Mouse (Mus musculus) liver, embryonic 14.5 days (tissue): ENCODE data around the gene Ctf1. TPM values are rescaled to one million over a fixed set of nuclear protein-coding genes. Genes with fewer than 3 reads are reported as not detected.
"Not testable (repeated sequence)": the region's sequence is repeated elsewhere in the genome, so short reads cannot be mapped to it uniquely, and the experiment has no call there.

Experiments used
- ATAC-seq: fragments of 200-750 bp; cut with Nextera tagmentation; 2 replicates; pipeline ENCODE4 v1.8.0; 2017; ENCODE audit warnings: moderate number of reproducible peaks, mild to moderate bottlenecking, moderate library complexity; ENCODE audit not compliant: insufficient read depth
- DNase-seq, 3 experiments: peaks; one replicate each; pipeline ENCODE4 v3.0.0-alpha.2; 2012 to 2013; ENCODE audit warnings: low read depth in 3 of 3, low spot score in 3 of 3
- H3K27ac ChIP-seq: fragments of 300-500 bp; sonication (generic); 2 replicates; pipeline ENCODE4 v1.5.1; 2014; ENCODE audit warnings: moderate library complexity, mild to moderate bottlenecking, control low read depth, inconsistent platforms
- H3K27me3 ChIP-seq: fragments of 300-500 bp; sonication (generic); 2 replicates; pipeline ENCODE4 v1.6.1; 2014; ENCODE audit warnings: mild to moderate bottlenecking, low read length, moderate library complexity; ENCODE audit not compliant: control insufficient read depth, insufficient read depth
- H3K36me3 ChIP-seq: fragments of 300-500 bp; sonication (generic); replicated peaks from 2 replicates; pipeline ENCODE4 v1.6.1; 2014; ENCODE audit warnings: low read depth; ENCODE audit not compliant: control insufficient read depth, insufficient read depth
- H3K4me1 ChIP-seq, 2 experiments: fragments of 200-500 bp in 1 of 2; fragments of 300-500 bp in 1 of 2; sonication (generic) in 1 of 2; replicated peaks; 2 replicates each; pipeline ENCODE4 v1.6.1; 2012 to 2014; ENCODE audit warnings: antibody characterized with exemption in 1 of 2, inconsistent platforms in 1 of 2, low read length in 1 of 2; ENCODE audit not compliant: control insufficient read depth in 2 of 2, insufficient read depth in 2 of 2
- H3K4me2 ChIP-seq: fragments of 300-500 bp; sonication (generic); 2 replicates; pipeline ENCODE4 v1.6.1; 2014; ENCODE audit warnings: low read depth, mild to moderate bottlenecking, control low read depth, moderate library complexity
- H3K4me3 ChIP-seq, 2 experiments: fragments of 200-500 bp in 1 of 2; fragments of 300-500 bp in 1 of 2; sonication (generic) in 1 of 2; 2 replicates each; pipeline ENCODE4 v1.5.1; 2012 to 2014; ENCODE audit warnings: low read depth in 2 of 2, low read length in 2 of 2, mild to moderate bottlenecking in 2 of 2, control low read depth in 1 of 2, inconsistent platforms in 1 of 2, moderate library complexity in 1 of 2; ENCODE audit not compliant: insufficient read depth in 1 of 2
- H3K9ac ChIP-seq: fragments of 300-500 bp; sonication (generic); replicated peaks from 2 replicates; pipeline ENCODE4 v1.6.1; 2014; ENCODE audit warnings: mild to moderate bottlenecking, control low read depth, moderate library complexity
- H3K9me3 ChIP-seq: fragments of 300-500 bp; sonication (generic); 2 replicates; pipeline ENCODE4 v1.6.1; 2016; ENCODE audit warnings: low read length, mixed read lengths; ENCODE audit not compliant: control insufficient read depth
- CTCF ChIP-seq: IDR thresholded peaks from 2 replicates; pipeline ENCODE4 v1.5.1; 2016; ENCODE audit warnings: antibody characterized with exemption, low read depth, control low read depth
- EP300 ChIP-seq: IDR thresholded peaks from 2 replicates; pipeline ENCODE4 v1.6.1; 2016; ENCODE audit warnings: antibody characterized with exemption, low read depth
- WGBS: fragments of 180-500 bp; shearing (Covaris S2); extraction: QIAGEN DNeasy Blood & Tissue Kit; methylation state at CpG from one replicate; pipeline ENCODE4 v1.1.7; 2014; ENCODE audit not compliant: insufficient replicate concordance; 5-methylcytosine and 5-hydroxymethylcytosine counted together
- polyA plus RNA-seq, 2 experiments: library from polyadenylated mRNA; depleted of rRNA in 1 of 2; stranded (reverse) in 1 of 2; unstranded in 1 of 2; fragments of >200 nt; fragmentation: Nextera tagmentation in 1 of 2; extraction: Ambion mirVana in 1 of 2; gene quantifications; 2 replicates each; pipeline versions ENCODE4 v1.2.1 to v1.2.3; 2012 to 2014

Gene Ctf1
- polyA plus RNA-seq, 2 experiments, result 1.7 to 2.6 TPM

DNA sequence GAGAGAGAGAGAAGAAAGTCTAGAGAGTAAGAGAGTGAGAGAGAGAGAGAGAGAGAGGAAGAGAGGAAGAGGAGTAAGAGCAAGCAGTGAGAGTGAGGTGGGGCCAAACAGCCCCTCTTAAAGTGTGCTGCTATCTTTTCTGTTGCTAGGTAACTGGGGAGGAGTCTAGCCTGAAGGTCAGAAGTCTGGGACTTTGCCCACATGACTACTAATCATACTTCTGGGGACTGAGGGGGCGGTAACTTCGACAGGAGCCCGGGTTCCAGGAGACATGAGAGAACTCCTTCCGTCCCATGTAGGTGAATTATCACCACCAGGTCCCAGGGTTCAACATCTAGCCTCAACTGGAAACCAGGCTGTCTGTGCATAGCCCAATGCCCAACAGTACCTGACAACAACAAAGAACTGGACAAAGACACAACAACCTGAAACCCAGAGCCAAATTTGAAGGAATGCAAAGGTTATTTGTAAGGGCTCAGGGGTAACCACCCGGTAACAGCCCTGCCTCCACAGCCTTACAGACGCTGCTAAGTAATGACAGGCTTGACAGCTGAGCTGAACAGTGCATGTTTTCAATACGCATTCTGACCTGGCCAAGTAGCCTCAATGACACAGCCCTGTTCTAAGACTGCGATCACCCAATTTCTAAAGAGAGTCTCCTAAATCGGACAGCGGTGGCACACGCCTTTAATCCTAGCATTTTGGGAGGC is 25.6 kb upstream of the Ctf1 start:
- no peaks in the 10 kb centered on the region for H3K27me3 ChIP-seq
- H3K4me2 ChIP-seq, result no peak overlapping the region
- 0 out of 2 replicates have a peak, but pooled peaks have one; percentile 33 for ATAC-seq
- TF ChIP-seq EP300 (no peak), CTCF (no peak)
- no peak overlapping the region for H3K4me3 ChIP-seq
- H3K9me3 ChIP-seq, result no peaks in the 10 kb centered on the region
- peaks cover 2 to 18% of the 10 kb centered on the region in 2 experiments; a peak in 3 of 4 replicates for H3K4me1 ChIP-seq
- H3K9ac ChIP-seq, result no peak overlapping the region
- no peak overlapping the region for H3K27ac ChIP-seq
- WGBS, result 69% methylated on average over 11 of the region's 11 CpGs
- DNase-seq, result no peak
- H3K36me3 ChIP-seq, result no peaks in the 10 kb centered on the region

DNA sequence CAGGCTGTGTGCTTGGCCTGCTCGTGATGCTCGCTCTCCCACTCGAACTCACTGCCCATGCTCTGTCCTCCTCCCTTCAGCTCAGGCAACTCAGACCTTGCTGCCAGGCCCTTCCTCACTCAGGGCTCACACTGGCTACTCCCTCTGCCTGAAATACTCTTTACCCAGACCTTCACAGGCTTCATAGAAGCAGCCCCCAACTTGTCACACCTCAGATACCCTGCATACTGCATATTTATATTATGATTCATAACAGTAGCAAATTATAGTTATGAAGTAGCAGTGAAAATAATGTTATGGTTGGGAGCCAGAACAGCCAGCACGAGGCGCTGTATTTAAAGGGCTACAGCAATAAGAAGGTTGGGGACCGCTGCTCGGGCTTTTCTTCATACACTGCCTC is 23.6 kb upstream of the Ctf1 start:
- DNase-seq (no peak), ATAC-seq (no peak)
- Histone ChIP-seq H3K9ac (no peak overlapping the region), H3K4me3 (no peak overlapping the region), H3K4me1 (peaks cover 0 to 14% of the 10 kb centered on the region in 2 experiments; a peak in 2 of 4 replicates), H3K4me2 (no peak overlapping the region), H3K27ac (no peak overlapping the region), H3K9me3 (no peaks in the 10 kb centered on the region), H3K36me3 (no peaks in the 10 kb centered on the region), H3K27me3 (no peaks in the 10 kb centered on the region)
- 74% methylated on average over 7 of the region's 7 CpGs for WGBS
- no peak for TF ChIP-seq CTCF
- TF ChIP-seq EP300, result no peak

DNA sequence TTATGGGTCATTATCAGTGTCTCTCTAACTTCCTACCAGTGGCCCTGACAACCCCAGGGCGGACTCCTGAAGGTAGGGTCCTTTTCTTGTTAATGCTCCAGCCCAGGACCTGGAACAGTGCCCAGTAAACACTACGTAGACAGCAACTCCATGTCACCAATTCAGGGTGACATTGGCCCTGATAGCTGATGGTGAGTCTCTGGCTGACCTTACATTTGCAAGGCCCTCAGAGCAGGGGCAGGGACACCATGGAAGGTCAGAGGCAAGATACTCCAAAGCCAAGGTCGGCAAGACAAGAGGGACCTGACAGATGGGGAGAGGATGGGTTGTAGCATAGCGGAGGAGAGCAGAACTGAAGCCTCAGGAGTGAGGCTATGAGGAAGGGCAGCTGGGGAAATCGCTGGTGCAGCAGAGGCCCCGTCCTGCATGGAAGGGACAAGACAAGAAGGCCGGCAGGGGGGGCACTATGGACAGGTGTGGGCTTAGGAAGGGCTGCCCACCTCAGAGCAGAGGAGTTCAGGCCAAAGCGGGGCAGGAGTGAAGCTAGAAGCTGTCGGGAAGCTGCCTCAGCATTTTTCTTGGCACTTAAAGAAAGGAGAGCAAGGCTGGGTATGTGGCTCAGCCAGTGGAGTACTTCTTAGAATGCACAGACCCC is 22.8 kb upstream of the Ctf1 start:
- no peak overlapping the region for H3K4me3 ChIP-seq
- H3K4me2 ChIP-seq, result no peak overlapping the region
- no peak overlapping the region for H3K9ac ChIP-seq
- 54% methylated on average over 9 of the region's 9 CpGs for WGBS
- no peak for ATAC-seq
- TF ChIP-seq EP300 (no peak), CTCF (no peak)
- H3K27me3 ChIP-seq, result no peaks in the 10 kb centered on the region
- peaks cover 0 to 14% of the 10 kb centered on the region in 2 experiments; a peak in 2 of 4 replicates for H3K4me1 ChIP-seq
- no peaks in the 10 kb centered on the region for H3K9me3 ChIP-seq
- H3K27ac ChIP-seq, result no peak overlapping the region
- no peaks in the 10 kb centered on the region for H3K36me3 ChIP-seq
- DNase-seq, result no peak

DNA sequence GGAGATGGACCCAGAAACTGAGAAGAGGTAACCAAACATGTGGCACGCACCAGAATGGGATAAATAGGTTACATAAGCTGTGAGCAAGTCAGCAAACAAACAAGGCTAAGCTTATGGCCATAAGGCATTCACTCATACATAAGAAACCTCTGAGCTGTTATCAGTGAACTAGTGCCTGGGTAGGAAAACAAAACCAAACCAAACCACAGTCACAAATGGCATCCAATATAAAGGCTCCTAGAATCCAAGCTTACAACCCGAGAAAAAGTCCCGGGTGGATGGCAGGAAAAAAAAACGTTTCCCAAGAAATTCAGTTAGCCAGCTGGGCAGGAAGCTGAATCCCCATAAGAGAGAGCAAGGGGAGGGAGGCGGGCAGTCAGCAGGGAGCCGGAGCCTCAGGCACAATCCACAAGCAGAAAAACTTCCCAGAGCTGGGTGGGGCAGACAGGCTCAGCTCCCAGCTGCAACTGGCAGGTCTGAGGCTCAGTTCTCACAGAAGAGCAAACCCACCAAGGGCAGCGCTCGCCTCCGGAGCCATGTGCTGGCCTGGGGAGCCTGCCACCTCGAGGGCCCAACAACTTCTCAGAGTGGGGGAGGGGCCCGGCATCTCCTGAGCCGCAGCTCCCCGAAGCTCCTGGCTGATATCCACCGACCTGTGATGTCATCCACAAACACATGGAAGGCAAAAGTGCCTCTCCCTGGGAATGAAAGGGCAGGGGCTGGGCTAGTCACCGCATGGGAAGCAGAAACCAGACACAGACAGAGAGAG is 21.1 kb upstream of the Ctf1 start:
- H3K4me3 ChIP-seq, result peak overlapping the region in 1 of 2 experiments; percentile 2; a peak in 2 of 4 replicates
- ATAC-seq, result no peak

DNA sequence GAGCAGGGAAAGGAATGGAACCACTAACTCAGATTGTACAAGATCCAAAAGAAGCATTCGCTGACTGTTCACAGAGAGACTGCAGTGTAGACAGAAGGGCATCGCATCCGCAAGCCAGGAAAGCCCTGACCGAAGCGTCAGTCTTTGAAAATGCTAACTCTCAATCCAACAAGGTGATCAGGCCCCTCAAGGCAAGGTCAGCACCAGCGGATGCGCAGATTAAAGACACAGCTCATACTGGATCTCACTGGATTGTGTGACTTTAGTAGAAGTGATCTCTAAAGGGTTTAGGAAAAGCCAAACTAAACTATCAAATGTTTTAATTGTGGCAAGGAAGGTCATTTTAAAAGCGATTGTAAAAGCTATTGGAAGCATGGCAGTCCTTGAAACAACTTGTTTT is 19.2 kb upstream of the Ctf1 start:
- Histone ChIP-seq H3K4me3 (no peak overlapping the region), H3K9ac (no peak overlapping the region), H3K27me3 (no peaks in the 10 kb centered on the region), H3K4me1 (peaks cover 0 to 7% of the 10 kb centered on the region in 2 experiments; a peak in 2 of 4 replicates), H3K4me2 (no peak overlapping the region), H3K36me3 (no peaks in the 10 kb centered on the region), H3K27ac (no peak overlapping the region), H3K9me3 (no peaks in the 10 kb centered on the region)
- TF ChIP-seq CTCF (no peak), EP300 (no peak)
- ATAC-seq, result no peak
- DNase-seq, result no peak
- 88% methylated on average over 8 of the region's 8 CpGs for WGBS

More for the DNA sequence above, 21.1 kb upstream of the Ctf1 start:
- H3K27ac ChIP-seq, result no peak overlapping the region
- TF ChIP-seq CTCF (no peak), EP300 (no peak)
- peak overlapping the region; percentile 51 for H3K4me2 ChIP-seq
- no peak for DNase-seq
- H3K36me3 ChIP-seq, result no peaks in the 10 kb centered on the region
- H3K27me3 ChIP-seq, result no peaks in the 10 kb centered on the region
- 28% methylated on average over 15 of the region's 15 CpGs for WGBS
- H3K9ac ChIP-seq, result no peak overlapping the region
- peaks cover 0 to 14% of the 10 kb centered on the region in 2 experiments; a peak in 2 of 4 replicates for H3K4me1 ChIP-seq
- no peaks in the 10 kb centered on the region for H3K9me3 ChIP-seq

DNA sequence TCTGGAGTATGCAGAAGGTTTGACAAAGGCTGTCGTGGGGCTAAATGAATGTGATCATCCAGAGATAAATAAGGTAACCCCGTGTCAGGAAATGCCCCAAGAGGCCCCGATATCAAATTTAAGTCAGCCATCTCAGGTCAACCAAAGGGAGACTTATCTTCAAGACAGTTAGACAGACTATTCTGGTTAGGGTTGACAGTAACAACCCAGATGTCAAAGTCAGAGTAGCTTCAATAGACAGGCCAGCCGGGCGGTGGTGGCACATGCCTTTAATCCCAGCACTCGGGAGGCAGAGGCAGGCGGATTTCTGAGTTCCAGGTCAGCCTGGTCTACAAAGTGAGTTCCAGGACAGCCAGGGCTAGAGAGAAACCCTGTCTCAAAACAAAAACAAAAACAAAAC is 18.8 kb upstream of the Ctf1 start:
- not testable (repeated sequence) for H3K4me2 ChIP-seq, H3K36me3 ChIP-seq, H3K4me3 ChIP-seq, DNase-seq, H3K9ac ChIP-seq, H3K27me3 ChIP-seq, H3K27ac ChIP-seq, H3K9me3 ChIP-seq, ATAC-seq, H3K4me1 ChIP-seq
- WGBS, result 39% methylated on average over 7 of the region's 7 CpGs
